Mouse (Mus musculus): ENCODE data around the gene Gm3238. TPM values are rescaled to one million over a fixed set of nuclear protein-coding genes. Genes with fewer than 3 reads are reported as not detected.
"Not testable (repeated sequence)": the region's sequence is repeated elsewhere in the genome, so short reads cannot be mapped to it uniquely, and the experiment has no call there.

Gene Gm3238
- not detected for total RNA-seq (2021)
- long read RNA-seq, experiment 1, partial matches to known transcripts = 0 of 3 reads
- long read RNA-seq, experiment 1, other reads (novel, unspliced or antisense) = 0 of 3 reads
- long read RNA-seq, experiment 2 = 0 reads

GRCm38 (mm10) chr10:77771225-77771624, at the start of gene Gm3238:
Gene Gm3238 (minus strand): TSS chr10:77771325.
- DNase-seq (ENCODE audit: low spot score in 2 of 2) = not testable (repeated sequence)

DNA sequence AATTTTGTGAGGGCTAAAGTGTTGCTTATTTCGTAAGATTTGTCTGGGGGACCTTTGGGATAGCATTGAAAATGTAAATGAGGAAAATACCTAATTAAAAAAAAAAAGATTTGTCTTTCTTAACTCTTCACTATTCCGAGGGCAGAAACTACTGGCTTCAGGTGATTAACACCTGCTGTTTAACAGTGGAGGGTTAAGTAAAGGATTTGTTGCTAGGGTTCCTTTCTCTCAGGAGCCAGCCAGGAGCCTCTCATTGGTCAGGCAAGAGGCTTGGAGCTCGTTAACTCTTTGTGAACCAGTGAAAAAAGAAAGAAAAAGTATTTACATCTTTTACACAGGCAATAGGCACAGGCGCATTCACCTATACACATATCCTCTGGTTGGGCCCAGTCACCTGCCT, 48.1 kb upstream of the Gm3238 start:
- DNase-seq (ENCODE audit: low spot score in 2 of 2) = no peak

- DNase-seq (ENCODE audit: low spot score in 2 of 2) = no peak
Observed at GRCm38 (mm10) chr10:77818523-77818922, 47.4 kb upstream of the Gm3238 start.

GRCm38 (mm10) chr10:77815514-77815913, 44.4 kb upstream of the Gm3238 start:
- DNase-seq (ENCODE audit: low spot score in 2 of 2) = no peak

DNA sequence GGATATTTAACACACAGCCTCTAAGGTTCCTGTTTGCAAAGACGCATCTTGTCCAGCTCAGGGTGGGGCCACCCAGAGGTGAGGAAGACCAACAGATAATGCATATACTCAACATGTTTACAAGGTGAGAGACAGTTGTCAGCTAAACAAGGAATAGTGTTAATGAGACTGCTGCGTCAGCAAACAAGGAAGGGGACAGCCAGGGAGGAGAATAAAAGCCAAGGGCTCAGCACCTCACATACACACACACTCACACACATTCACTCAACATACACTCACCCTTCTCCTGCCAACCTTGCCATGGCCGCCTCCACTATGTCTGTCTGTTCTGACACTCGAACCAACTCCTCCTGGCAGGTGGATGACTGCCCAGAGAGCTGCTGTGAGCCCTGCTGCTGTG, 43.3 kb upstream of the Gm3238 start, which contains the start of gene Gm2696:
Gene Gm2696, plus strand, starts transcription at position 301 of the 400 bp plus-strand sequence.
- no peak for DNase-seq (ENCODE audit: low spot score in 2 of 2)

DNA sequence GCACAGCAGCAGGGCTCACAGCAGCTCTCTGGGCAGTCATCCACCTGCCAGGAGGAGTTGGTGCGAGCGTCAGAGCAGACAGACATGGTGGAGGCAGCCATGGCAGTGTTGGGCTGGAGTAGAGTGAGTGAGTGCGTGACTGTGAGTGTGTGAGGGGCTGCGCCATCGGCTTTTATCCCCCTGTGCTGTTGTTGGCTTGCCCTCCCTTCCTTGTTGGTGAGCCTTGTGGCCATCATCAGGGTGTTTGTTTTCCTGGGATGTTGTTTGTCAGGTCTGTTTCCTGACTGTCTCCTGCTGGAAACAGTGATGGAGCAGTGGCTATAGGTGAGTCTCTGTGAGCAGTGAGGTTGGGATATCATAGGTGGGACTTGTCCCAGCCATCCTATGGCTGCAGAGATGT, 40.6 kb upstream of the Gm3238 start, which contains the start of gene Gm9507:
Gene Gm9507, minus strand, starts transcription at position 101 of the 400 bp plus-strand sequence.
- no peak for DNase-seq (ENCODE audit: low spot score in 2 of 2)

DNA sequence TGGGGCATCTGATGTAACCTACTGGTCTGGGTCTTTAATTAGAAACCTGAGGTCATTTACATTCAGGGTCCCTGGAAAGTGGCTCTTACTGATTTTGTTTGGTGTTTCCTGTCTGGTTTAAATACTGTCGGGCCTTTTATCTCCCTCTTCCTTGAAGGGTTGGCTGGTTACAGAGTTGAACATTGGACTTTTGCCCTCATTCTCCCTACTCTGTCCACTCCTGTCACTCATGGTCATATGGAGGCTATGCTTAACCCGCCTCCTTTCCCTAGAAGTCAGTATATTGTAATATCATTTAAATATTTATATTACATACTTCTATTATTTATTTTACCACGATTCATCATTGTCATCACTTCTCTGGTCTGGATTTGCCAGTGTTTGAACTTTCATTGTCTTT, 33.0 kb upstream of the Gm3238 start:
- DNase-seq (ENCODE audit: low spot score in 2 of 2) = no peak

- no peak for DNase-seq (ENCODE audit: low spot score in 2 of 2)
Observed at GRCm38 (mm10) chr10:77798921-77799508, 27.9 kb upstream of the Gm3238 start, which contains the start of gene Gm19668. Gene Gm19668 (minus strand): TSS chr10:77799133.

- DNase-seq (ENCODE audit: low spot score in 2 of 2) = not testable (repeated sequence)
Observed at GRCm38 (mm10) chr10:77798164-77798920, 27.2 kb upstream of the Gm3238 start.

DNA sequence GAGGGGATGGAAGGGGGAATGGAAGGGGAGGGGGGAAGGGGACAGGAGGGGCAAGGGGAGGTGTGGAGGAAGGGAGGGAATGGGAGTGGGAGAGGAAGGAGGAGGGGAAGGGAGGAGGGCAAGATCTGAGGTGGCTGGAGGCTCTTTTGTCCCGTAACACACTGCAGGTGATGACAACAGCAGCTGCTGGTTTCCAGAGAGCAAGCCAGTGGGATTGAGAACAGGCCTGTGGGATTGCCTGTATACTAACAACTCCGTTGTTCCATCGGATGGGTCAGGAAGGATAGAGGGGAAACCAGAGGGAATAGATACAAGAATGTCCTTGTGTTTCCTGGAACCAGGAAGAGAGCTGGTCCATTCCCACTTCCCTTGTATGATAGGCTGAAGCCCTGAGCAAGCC, 26.6 kb upstream of the Gm3238 start:
- no peak for DNase-seq (ENCODE audit: low spot score in 2 of 2)

DNA sequence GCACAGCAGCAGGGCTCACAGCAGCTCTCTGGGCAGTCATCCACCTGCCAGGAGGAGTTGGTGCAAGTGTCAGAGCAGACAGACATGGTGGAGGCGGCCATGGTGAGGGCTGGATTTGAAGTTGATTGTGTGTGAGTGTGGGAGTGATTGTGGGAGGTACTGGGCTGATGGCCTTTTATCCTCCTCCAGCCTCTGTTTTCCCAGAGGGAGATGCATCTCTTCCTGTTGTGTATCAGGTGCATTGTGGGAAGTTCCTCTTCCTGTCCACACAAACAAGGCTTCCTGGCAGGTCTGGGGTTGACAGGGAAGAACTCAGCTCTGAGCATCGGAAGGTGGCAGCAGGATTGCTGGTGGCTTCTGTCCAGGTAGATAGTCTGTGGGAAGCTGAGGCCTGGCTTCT, 23.9 kb upstream of the Gm3238 start, which contains the start of gene Gm9639:
Gene Gm9639, minus strand, starts transcription at position 101 of the 400 bp plus-strand sequence.
- no peak for DNase-seq (ENCODE audit: low spot score in 2 of 2)

DNA sequence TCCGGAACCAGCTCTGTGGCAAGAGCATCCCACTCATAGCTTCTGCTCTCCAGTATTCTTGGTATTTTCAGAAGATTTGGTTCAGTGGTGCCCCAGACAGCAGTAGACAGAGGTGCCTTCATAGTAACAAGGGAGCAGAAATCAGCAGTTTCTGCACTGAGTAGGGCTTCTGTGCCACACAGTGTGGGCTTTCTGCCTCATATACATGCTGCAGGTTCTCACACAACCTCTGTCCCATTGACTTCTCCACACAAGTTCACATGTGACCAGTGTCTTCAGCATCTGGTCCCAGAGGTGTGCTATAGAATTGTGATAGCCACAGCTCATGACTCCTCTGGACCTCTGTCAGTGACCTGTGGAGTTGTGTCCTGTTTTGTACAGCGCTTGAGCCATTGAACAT, 17.5 kb upstream of the Gm3238 start:
- DNase-seq (ENCODE audit: low spot score in 2 of 2) = no peak

- DNase-seq (ENCODE audit: low spot score in 2 of 2) = peak in 1 of 2 experiments; percentile 11
Observed at GRCm38 (mm10) chr10:77787876-77788275, 16.8 kb upstream of the Gm3238 start, which contains the start of gene Gm7137. Gene Gm7137 (minus strand): TSS chr10:77788200.

GRCm38 (mm10) chr10:77783396-77783795, 12.3 kb upstream of the Gm3238 start:
- not testable (repeated sequence) for DNase-seq (ENCODE audit: low spot score in 2 of 2)

DNA sequence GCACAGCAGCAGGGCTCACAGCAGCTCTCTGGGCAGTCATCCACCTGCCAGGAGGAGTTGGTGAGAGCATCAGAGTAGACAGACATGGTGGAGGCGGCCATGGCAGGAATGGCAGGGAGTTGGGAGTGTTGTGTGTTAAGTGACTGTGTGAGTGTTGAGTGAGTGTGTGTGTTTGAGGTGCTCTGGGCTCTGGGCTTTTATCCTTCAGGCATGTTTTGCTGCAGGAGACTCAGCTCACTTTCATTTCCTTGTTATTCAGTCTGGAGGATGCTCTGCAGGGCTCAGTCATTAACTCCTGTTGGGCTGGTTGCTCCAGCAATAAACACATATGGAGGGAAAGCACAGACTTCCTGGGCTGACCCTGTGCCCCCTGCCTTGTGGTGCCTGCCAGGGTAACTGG, 11.3 kb upstream of the Gm3238 start, which contains the start of gene Gm3250:
Gene Gm3250, minus strand, starts transcription at position 101 of the 400 bp plus-strand sequence.
- DNase-seq (ENCODE audit: low spot score in 2 of 2) = not testable (repeated sequence)

DNA sequence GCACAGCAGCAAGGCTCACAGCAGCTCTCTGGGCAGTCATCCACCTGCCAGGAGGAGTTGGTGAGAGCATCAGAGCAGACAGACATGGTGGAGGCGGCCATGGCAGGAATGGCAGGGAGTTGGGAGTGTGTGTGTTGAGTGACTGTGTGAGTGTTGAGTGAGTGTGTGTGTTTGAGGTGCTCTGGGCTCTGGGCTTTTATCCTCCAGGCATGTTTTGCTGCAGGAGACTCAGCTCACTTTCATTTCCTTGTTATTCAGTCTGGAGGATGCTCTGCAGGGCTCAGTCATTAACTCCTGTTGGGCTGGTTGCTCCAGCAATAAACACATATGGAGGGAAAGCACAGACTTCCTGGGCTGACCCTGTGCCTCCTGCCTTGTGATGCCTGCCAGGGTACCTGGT, 5.7 kb upstream of the Gm3238 start, which contains the start of gene Gm7138:
Gene Gm7138, minus strand, starts transcription at position 101 of the 400 bp plus-strand sequence.
- not testable (repeated sequence) for DNase-seq (ENCODE audit: low spot score in 2 of 2)

DNA sequence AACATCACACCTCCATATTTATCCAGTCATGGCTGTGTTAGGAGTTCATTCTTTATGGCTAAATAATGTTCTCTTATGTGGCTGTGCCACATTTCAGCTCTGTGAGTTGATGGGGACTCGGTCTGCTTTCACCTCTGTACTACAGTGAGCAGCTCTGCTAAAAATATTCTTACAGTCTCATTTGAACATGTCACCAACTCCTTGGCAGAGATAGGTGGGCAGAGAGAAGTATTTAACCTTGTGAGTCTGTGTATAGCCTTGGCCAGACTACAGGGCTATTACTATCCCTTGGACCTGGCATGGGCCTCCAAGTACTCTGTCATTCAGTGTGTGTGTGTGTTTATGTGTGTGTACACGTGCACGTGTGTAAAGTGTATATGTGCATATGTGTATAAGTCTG, 1.0 kb upstream of the Gm3238 start:
- DNase-seq (ENCODE audit: low spot score in 2 of 2) = not testable (repeated sequence)

- DNase-seq (ENCODE audit: low spot score in 2 of 2) = no peak
Observed at GRCm38 (mm10) chr10:77769727-77770126, 1.4 kb downstream of the Gm3238 start.

- not testable (repeated sequence) for DNase-seq (ENCODE audit: low spot score in 2 of 2)
Observed at GRCm38 (mm10) chr10:77759582-77759981, 11.5 kb downstream of the Gm3238 start, which contains the start of gene Gm3233. Gene Gm3233 (minus strand): TSS chr10:77759682.

- no peak for DNase-seq (ENCODE audit: low spot score in 2 of 2)
Observed at GRCm38 (mm10) chr10:77753448-77753847, 17.7 kb downstream of the Gm3238 start.

GRCm38 (mm10) chr10:77752312-77752711, 18.8 kb downstream of the Gm3238 start:
- not testable (repeated sequence) for DNase-seq (ENCODE audit: low spot score in 2 of 2)

DNA sequence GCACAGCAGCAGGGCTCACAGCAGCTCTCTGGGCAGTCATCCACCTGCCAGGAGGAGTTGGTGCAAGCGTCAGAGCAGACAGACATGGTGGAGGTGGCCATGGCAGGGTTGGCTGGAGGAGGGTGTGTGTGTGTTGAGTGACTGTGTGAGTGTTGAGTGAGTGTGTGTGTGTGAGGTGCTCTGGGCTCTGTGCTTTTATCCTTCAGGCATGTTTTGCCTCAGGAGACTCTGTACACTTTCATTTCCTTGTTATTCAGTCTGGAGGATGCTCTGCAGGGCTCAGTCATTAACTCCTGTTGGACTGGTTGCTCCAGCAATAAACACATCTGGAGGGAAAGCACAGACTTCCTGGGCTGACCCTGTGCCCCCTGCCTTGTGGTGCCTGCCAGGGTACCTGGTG, 19.9 kb downstream of the Gm3238 start, which contains the start of gene Gm9736:
Gene Gm9736, minus strand, starts transcription at position 101 of the 400 bp plus-strand sequence.
- DNase-seq (ENCODE audit: low spot score in 2 of 2) = not testable (repeated sequence)

All from gastrocnemius, postnatal 4 days (tissue).